Mouse (Mus musculus): ENCODE data around the gene Prl2c5.
"Not testable (repeated sequence)": the region's sequence is repeated elsewhere in the genome, so short reads cannot be mapped to it uniquely, and the experiment has no call there.

Gene Prl2c5

GRCm38 (mm10) chr13:13182415-13182814 is at the start of gene Prl2c5:
Prl2c5 (plus strand) TSS chr13:13182715.
- not testable (repeated sequence) for DNase-seq (ENCODE audit: low spot score)

GRCm38 (mm10) chr13:13162777-13163485 is 19.6 kb upstream of the Prl2c5 start:
- DNase-seq (ENCODE audit: low spot score), result not testable (repeated sequence)

GRCm38 (mm10) chr13:13168631-13169030 is 13.9 kb upstream of the Prl2c5 start:
- not testable (repeated sequence) for DNase-seq (ENCODE audit: low spot score)

GRCm38 (mm10) chr13:13173616-13174136 is 8.8 kb upstream of the Prl2c5 start:
- DNase-seq (ENCODE audit: low spot score), result not testable (repeated sequence)

GRCm38 (mm10) chr13:13175736-13176135 is 6.8 kb upstream of the Prl2c5 start:
- DNase-seq (ENCODE audit: low spot score), result not testable (repeated sequence)

- not testable (repeated sequence) for DNase-seq (ENCODE audit: low spot score)
These were observed 28.7 kb downstream of the Prl2c5 start for GRCm38 (mm10) chr13:13211168-13211567.

GRCm38 (mm10) chr13:13216363-13216762 is 33.8 kb downstream of the Prl2c5 start:
- not testable (repeated sequence) for DNase-seq (ENCODE audit: low spot score)

GRCm38 (mm10) chr13:13220231-13220630 is 37.7 kb downstream of the Prl2c5 start:
- not testable (repeated sequence) for DNase-seq (ENCODE audit: low spot score)

- peak; percentile 46 for DNase-seq (ENCODE audit: low spot score)
These were observed 54.9 kb downstream of the Prl2c5 start for GRCm38 (mm10) chr13:13237456-13237855.
